Mouse (Mus musculus): ENCODE data around the gene Cyb561. TPM values are rescaled to one million over a fixed set of nuclear protein-coding genes. Genes with fewer than 3 reads are reported as not detected.

The Cyb561 gene
- polyA plus RNA-seq, 1 experiment from 2014 or later: 41.4 TPM

DNA sequence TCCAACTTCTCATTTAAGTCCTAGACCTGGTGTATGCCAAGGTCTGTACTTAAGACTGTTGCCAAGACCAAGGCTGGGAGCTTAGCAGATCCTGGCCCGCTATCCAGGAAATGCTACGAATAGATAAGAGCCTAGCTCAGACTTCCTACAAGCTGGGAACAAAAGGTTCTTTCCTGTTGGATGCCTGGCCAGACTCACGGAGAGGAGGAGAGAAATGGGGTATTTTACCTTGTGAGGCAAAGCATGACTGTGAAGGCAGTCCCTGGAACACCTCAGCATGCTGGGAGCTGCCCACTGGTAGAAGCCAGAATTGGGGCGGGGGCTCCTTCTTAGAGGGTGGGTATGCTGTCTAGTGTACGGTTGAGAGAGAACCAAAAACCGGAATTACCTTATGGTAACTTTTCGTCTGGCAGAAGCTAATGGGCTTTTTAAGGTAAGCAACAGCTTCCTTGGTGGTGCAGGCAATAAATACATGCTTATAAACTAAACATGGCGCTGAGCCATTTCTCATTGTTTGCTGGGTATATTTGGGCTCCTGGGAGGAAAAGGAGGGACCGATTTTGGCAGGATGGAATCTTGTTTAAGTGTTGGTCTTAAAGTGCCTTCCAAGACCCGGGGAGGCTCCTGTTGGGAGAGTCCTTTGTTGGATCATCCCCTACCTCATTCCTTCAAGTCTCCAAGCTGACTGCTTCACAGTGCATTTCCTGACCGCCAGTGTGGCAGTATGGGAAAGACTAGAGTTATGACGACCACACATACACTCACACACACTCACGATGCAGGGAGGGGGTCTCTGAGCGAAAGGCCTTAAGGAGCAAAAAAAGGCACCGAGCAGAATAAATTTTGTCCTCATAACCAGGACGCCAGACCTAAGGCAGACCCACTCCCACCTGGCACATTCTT is 8.1 kb downstream of the Cyb561 start:
- peak overlapping the region; percentile 61 for H3K4me3 ChIP-seq (replicated peaks; ENCODE audit: low read length)
- H3K27ac ChIP-seq (ENCODE audit: low read length): no peak overlapping the region; the same call in 1 of the 2 replicates
- no peaks in the 10 kb centered on the region; the same call in 1 of the 2 replicates for H3K27me3 ChIP-seq (replicated peaks; ENCODE audit: control insufficient read depth, insufficient read depth, low read length)
- 72% methylated on average over 16 of the region's 16 CpGs for WGBS
- no peaks in the 10 kb centered on the region for H3K36me3 ChIP-seq (ENCODE audit: control insufficient read depth, insufficient read depth)
- H3K9me3 ChIP-seq (ENCODE audit: control insufficient read depth, low read length): no peaks in the 10 kb centered on the region
- H3K4me2 ChIP-seq (ENCODE audit: low read length): peak overlapping the region; percentile 78
- H3K9ac ChIP-seq (replicated peaks; ENCODE audit: low read depth, low read length): no peak overlapping the region; the same call in 1 of the 2 replicates
- peak; percentile 1; the same call in 1 of the 2 replicates for ATAC-seq
- H3K4me1 ChIP-seq (replicated peaks; ENCODE audit: control insufficient read depth, insufficient read depth, low read length): peaks cover 20% of the 10 kb centered on the region

DNA sequence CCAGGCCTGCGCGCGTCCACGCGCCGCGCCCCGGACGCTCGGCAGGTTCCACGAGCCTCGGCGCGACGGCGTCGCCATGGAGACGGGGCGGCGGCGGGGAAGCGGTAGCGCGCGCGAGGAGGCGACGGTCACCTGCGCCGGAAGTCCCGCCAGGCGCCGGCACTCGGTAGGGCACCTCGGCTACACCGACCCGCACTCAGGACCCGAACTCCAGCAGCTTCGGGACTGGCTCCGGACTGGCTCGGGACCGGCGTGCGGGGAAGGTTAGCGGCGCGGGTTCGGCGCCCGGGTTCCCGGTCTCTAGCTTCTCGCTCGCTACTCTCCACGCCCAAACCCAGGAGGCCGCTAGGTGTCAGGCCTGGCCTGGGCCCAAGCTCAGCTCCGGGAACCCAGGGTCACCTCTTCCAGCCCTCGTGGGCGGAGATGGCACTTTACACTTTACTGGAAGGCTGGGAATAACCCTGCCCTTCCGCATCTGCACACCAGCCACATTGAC is 9.0 kb downstream of the Cyb561 start:
- Histone ChIP-seq H3K9ac (replicated peaks; ENCODE audit: low read depth, low read length) (peak overlapping the region; percentile 66), H3K4me1 (replicated peaks; ENCODE audit: control insufficient read depth, insufficient read depth, low read length) (peaks cover 20% of the 10 kb centered on the region), H3K4me3 (replicated peaks; ENCODE audit: low read length) (peak overlapping the region; percentile 61), H3K36me3 (ENCODE audit: control insufficient read depth, insufficient read depth) (no peaks in the 10 kb centered on the region), H3K27me3 (replicated peaks; ENCODE audit: control insufficient read depth, insufficient read depth, low read length) (no peaks in the 10 kb centered on the region; the same call in 1 of the 2 replicates), H3K27ac (ENCODE audit: low read length) (no peak overlapping the region; the same call in 1 of the 2 replicates), H3K9me3 (ENCODE audit: control insufficient read depth, low read length) (no peaks in the 10 kb centered on the region), H3K4me2 (ENCODE audit: low read length) (peak overlapping the region; percentile 78)
- ATAC-seq: peak; percentile 79
- WGBS: under 1% methylated on average over 53 of the region's 59 CpGs

DNA sequence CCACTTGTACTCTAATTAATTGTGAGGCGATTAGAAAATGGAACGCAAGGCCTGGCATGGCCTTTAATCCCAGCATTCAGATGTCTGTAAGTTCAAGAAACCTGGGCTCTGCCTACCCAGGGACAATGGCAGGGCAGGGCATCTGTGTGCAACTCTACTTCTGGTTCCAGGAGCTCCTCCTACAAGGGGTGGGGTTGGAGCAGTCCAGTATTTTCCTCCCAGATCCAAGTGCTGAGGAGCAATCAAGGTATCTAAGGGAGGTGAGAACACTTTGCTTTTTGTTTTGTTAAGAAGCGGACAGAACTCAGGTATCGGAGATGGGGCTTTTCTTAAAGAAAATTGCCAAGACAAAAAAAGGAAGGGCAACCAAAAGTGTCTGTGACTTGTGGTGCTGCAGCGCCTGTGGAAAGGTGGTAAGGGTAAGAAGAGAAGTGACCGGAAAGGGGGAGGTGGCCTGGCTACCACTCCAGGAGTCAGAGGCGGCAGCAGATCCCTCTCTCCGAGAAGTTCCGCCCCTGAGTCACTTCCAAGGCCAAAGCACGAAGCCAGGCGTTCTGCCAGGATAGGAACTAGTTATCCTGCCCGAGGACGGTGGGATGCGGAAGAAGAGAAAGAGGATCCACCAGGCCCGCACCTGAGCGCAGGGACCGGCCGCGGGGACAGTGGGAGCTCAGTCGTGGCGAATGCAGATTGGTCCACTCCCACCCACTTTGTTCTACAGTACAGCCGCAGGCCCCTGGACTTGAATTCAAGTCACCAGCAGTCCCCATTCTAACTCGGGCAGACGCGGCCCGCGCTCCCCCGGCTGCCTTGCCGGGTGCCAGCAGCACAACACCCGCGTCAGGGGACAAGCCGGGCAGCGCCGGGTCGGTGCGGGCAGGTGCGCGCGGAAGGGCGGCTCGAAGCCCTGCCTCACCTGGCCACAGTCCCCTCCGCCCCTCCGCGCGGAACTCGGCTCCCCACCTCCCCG is 9.7 kb downstream of the Cyb561 start:
- peak overlapping the region; percentile 28; the same call in 1 of the 2 replicates for H3K27ac ChIP-seq (ENCODE audit: low read length)
- H3K36me3 ChIP-seq (ENCODE audit: control insufficient read depth, insufficient read depth): no peaks in the 10 kb centered on the region
- WGBS: 5% methylated on average over 47 of the region's 47 CpGs
- H3K9me3 ChIP-seq (ENCODE audit: control insufficient read depth, low read length): no peaks in the 10 kb centered on the region
- peaks cover 20% of the 10 kb centered on the region for H3K4me1 ChIP-seq (replicated peaks; ENCODE audit: control insufficient read depth, insufficient read depth, low read length)
- peak overlapping the region; percentile 78 for H3K4me2 ChIP-seq (ENCODE audit: low read length)
- peak overlapping the region; percentile 61 for H3K4me3 ChIP-seq (replicated peaks; ENCODE audit: low read length)
- no peaks in the 10 kb centered on the region; the same call in 1 of the 2 replicates for H3K27me3 ChIP-seq (replicated peaks; ENCODE audit: control insufficient read depth, insufficient read depth, low read length)
- H3K9ac ChIP-seq (replicated peaks; ENCODE audit: low read depth, low read length): peak overlapping the region; percentile 66
- peak; percentile 37 for ATAC-seq

DNA sequence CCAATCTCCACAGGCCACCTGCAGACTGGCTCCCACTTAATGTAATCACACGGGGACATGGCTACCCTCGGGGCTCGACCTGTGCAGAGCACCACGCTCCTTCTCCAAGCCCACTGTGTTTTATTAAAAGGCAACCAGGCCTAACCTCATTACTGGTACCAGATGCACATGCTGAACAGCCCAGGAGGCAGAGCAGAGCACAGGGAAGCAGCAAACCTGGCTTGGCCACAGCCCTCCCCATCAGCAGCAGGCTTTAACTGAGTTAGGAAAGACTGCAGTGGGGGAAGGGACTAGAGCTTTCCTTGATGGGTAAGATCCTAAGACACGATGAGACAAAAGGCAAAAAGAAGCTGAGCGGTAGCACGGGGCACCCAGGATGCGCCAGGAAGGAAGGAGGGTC is 11.2 kb downstream of the Cyb561 start:
- Histone ChIP-seq H3K4me1 (replicated peaks; ENCODE audit: control insufficient read depth, insufficient read depth, low read length) (peaks cover 20% of the 10 kb centered on the region), H3K27ac (ENCODE audit: low read length) (no peak overlapping the region), H3K4me2 (ENCODE audit: low read length) (no peak overlapping the region), H3K36me3 (ENCODE audit: control insufficient read depth, insufficient read depth) (no peaks in the 10 kb centered on the region), H3K9ac (replicated peaks; ENCODE audit: low read depth, low read length) (no peak overlapping the region), H3K27me3 (replicated peaks; ENCODE audit: control insufficient read depth, insufficient read depth, low read length) (no peaks in the 10 kb centered on the region; the same call in 1 of the 2 replicates), H3K9me3 (ENCODE audit: control insufficient read depth, low read length) (no peaks in the 10 kb centered on the region), H3K4me3 (replicated peaks; ENCODE audit: low read length) (no peak overlapping the region)
- WGBS: 64% methylated on average over 8 of the region's 8 CpGs
- ATAC-seq: no peak

DNA sequence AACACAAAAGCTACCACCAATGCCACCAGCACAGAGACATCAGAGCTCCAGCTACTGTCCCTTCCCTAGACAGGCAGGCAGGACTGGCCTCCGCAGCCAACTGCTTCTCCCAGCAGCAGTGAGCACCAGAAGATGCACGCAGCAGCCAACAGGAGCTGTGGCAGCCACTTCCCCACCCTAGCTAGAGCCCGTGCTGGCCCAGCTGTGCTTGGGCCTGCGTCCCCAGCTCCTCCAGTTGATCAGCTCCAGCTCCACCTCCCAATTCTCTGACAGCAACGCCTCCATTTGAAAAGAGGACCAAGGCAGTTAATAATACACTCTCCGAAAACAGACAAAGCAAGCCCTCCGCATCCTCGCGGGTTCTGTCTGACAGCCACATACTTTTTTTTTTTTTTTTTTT is 14.4 kb downstream of the Cyb561 start:
- Histone ChIP-seq H3K9ac (replicated peaks; ENCODE audit: low read depth, low read length) (no peak overlapping the region), H3K36me3 (ENCODE audit: control insufficient read depth, insufficient read depth) (no peaks in the 10 kb centered on the region), H3K4me2 (ENCODE audit: low read length) (no peak overlapping the region), H3K4me1 (replicated peaks; ENCODE audit: control insufficient read depth, insufficient read depth, low read length) (peaks cover 8% of the 10 kb centered on the region), H3K9me3 (ENCODE audit: control insufficient read depth, low read length) (no peaks in the 10 kb centered on the region), H3K4me3 (replicated peaks; ENCODE audit: low read length) (no peak overlapping the region), H3K27ac (ENCODE audit: low read length) (no peak overlapping the region), H3K27me3 (replicated peaks; ENCODE audit: control insufficient read depth, insufficient read depth, low read length) (no peaks in the 10 kb centered on the region; the same call in 1 of the 2 replicates)
- ATAC-seq: peak; percentile 70
- 31% methylated on average over 9 of the region's 9 CpGs for WGBS

DNA sequence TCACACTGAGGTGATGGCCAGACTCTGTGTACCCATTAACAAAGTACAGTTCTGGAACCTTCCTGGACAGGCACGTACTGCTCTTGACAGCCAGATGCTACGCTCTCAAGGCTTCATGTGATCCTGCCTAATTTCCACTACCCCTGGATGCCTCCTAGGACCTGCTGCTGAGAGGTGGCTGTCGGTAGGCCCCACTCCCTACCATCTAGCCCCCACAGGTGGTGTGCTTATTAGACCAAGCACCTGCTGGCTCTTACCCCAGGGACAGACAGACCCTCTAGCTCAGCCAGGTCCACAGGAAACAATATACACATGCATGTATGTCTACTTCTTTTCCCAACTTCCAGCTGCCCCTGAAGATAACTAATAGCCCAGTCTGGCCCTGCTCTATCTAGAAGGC is 16.2 kb downstream of the Cyb561 start:
- Histone ChIP-seq H3K4me1 (replicated peaks; ENCODE audit: control insufficient read depth, insufficient read depth, low read length) (no peaks in the 10 kb centered on the region), H3K4me2 (ENCODE audit: low read length) (no peak overlapping the region), H3K9me3 (ENCODE audit: control insufficient read depth, low read length) (no peaks in the 10 kb centered on the region), H3K36me3 (ENCODE audit: control insufficient read depth, insufficient read depth) (no peaks in the 10 kb centered on the region), H3K27me3 (replicated peaks; ENCODE audit: control insufficient read depth, insufficient read depth, low read length) (no peaks in the 10 kb centered on the region), H3K4me3 (replicated peaks; ENCODE audit: low read length) (no peak overlapping the region), H3K9ac (replicated peaks; ENCODE audit: low read depth, low read length) (no peak overlapping the region), H3K27ac (ENCODE audit: low read length) (no peak overlapping the region)
- 91% methylated on average over 3 of the region's 3 CpGs for WGBS
- no peak for ATAC-seq

DNA sequence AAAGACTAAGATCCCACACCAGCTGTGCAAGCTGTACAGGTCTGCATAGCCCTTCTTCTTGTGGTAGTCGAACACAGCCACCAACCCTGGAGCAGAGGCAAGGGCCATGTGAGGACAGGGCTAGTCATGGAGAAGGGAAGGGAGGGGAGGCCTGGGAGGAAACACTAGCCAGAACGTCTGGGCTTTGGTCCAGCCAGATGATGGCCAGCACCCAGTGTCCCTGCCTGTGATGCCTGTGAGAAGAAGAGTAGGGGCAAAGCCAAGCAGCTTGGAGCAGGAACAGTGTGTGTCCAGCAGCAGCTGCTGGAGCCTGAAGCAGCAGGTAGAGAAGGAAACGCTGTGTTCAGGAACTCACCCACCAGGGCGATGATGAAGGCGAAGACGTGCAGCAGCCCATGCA is 16.9 kb downstream of the Cyb561 start:
- no peaks in the 10 kb centered on the region for H3K9me3 ChIP-seq (ENCODE audit: control insufficient read depth, low read length)
- no peak overlapping the region for H3K4me2 ChIP-seq (ENCODE audit: low read length)
- H3K27me3 ChIP-seq (replicated peaks; ENCODE audit: control insufficient read depth, insufficient read depth, low read length): no peaks in the 10 kb centered on the region
- no peaks in the 10 kb centered on the region for H3K4me1 ChIP-seq (replicated peaks; ENCODE audit: control insufficient read depth, insufficient read depth, low read length)
- no peak for ATAC-seq
- 89% methylated on average over 6 of the region's 6 CpGs for WGBS
- no peak overlapping the region for H3K4me3 ChIP-seq (replicated peaks; ENCODE audit: low read length)
- no peak overlapping the region for H3K27ac ChIP-seq (ENCODE audit: low read length)
- no peaks in the 10 kb centered on the region for H3K36me3 ChIP-seq (ENCODE audit: control insufficient read depth, insufficient read depth)
- H3K9ac ChIP-seq (replicated peaks; ENCODE audit: low read depth, low read length): no peak overlapping the region

GRCm38 (mm10) chr11:105935496-105935895 is 17.6 kb downstream of the Cyb561 start:
- H3K9me3 ChIP-seq (ENCODE audit: control insufficient read depth, low read length): no peaks in the 10 kb centered on the region
- ATAC-seq: no peak
- no peaks in the 10 kb centered on the region for H3K27me3 ChIP-seq (replicated peaks; ENCODE audit: control insufficient read depth, insufficient read depth, low read length)
- no peaks in the 10 kb centered on the region for H3K36me3 ChIP-seq (ENCODE audit: control insufficient read depth, insufficient read depth)
- no peaks in the 10 kb centered on the region for H3K4me1 ChIP-seq (replicated peaks; ENCODE audit: control insufficient read depth, insufficient read depth, low read length)
- H3K4me2 ChIP-seq (ENCODE audit: low read length): no peak overlapping the region
- H3K4me3 ChIP-seq (replicated peaks; ENCODE audit: low read length): no peak overlapping the region
- 86% methylated on average over 8 of the region's 8 CpGs for WGBS
- H3K27ac ChIP-seq (ENCODE audit: low read length): no peak overlapping the region
- H3K9ac ChIP-seq (replicated peaks; ENCODE audit: low read depth, low read length): no peak overlapping the region

DNA sequence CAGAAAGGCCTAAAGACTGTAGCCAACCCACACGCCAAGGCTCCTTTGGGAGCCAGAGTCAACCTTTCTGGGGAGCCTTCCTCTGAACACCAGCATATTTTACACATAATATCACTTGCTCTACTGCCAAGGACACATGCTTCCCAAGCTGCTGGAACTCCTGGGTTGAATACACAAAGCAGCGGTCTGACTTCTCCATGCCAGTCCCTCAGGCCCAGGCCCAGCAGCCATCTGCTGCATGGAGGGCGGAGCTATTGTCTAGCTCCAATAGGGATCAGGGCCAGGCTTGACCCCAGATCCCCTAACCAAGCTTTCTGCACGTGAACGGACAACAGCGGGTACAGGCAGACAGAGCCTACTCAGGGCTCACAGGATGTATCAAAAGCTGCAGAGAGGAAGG is 18.3 kb downstream of the Cyb561 start:
- Histone ChIP-seq H3K9me3 (ENCODE audit: control insufficient read depth, low read length) (no peaks in the 10 kb centered on the region), H3K27me3 (replicated peaks; ENCODE audit: control insufficient read depth, insufficient read depth, low read length) (no peaks in the 10 kb centered on the region), H3K27ac (ENCODE audit: low read length) (no peak overlapping the region), H3K4me3 (replicated peaks; ENCODE audit: low read length) (no peak overlapping the region), H3K4me1 (replicated peaks; ENCODE audit: control insufficient read depth, insufficient read depth, low read length) (no peaks in the 10 kb centered on the region), H3K4me2 (ENCODE audit: low read length) (no peak overlapping the region), H3K36me3 (ENCODE audit: control insufficient read depth, insufficient read depth) (no peaks in the 10 kb centered on the region), H3K9ac (replicated peaks; ENCODE audit: low read depth, low read length) (no peak overlapping the region)
- 52% methylated on average over 6 of the region's 6 CpGs for WGBS
- no peak for ATAC-seq
